Mouse (Mus musculus) neural tube, embryonic 14.5 days (tissue): ENCODE data around the gene Zbtb38. TPM values are rescaled to one million over a fixed set of nuclear protein-coding genes. Genes with fewer than 3 reads are reported as not detected.

Source experiments
- ATAC-seq: fragments of 200-750 bp; cut with Nextera tagmentation; 2 replicates; pipeline ENCODE4 v1.8.0; 2017; ENCODE audit warnings: low read depth, mild to moderate bottlenecking, moderate TSS enrichment, moderate library complexity
- H3K27ac ChIP-seq: fragments of 300-500 bp; sonication (generic); 2 replicates; pipeline ENCODE4 v1.5.1; 2014; ENCODE audit warnings: low read depth, mild to moderate bottlenecking, control low read depth, low read length, moderate library complexity, mixed read lengths
- H3K27me3 ChIP-seq: fragments of 300-500 bp; sonication (generic); 2 replicates; pipeline ENCODE4 v1.6.1; 2014; ENCODE audit warnings: low read length; ENCODE audit not compliant: control insufficient read depth, insufficient read depth
- H3K36me3 ChIP-seq: fragments of 300-500 bp; sonication (generic); 2 replicates; pipeline ENCODE4 v1.6.1; 2014; ENCODE audit warnings: low read length, mixed read lengths; ENCODE audit not compliant: control insufficient read depth, insufficient read depth
- H3K4me1 ChIP-seq: fragments of 300-500 bp; sonication (generic); 2 replicates; pipeline ENCODE4 v1.6.1; 2014; ENCODE audit warnings: low read length; ENCODE audit not compliant: control insufficient read depth, insufficient read depth
- H3K4me2 ChIP-seq: fragments of 300-500 bp; sonication (generic); 2 replicates; pipeline ENCODE4 v1.6.1; 2014; ENCODE audit warnings: mild to moderate bottlenecking, low read depth, low read length, control low read depth
- H3K4me3 ChIP-seq: fragments of 300-500 bp; sonication (generic); 2 replicates; pipeline ENCODE4 v1.5.1; 2014; ENCODE audit warnings: low read depth, low read length, control low read depth, mixed read lengths
- H3K9ac ChIP-seq: fragments of 300-500 bp; sonication (generic); replicated peaks from 2 replicates; pipeline ENCODE4 v1.6.1; 2014; ENCODE audit warnings: low read depth, mild to moderate bottlenecking, control low read depth, low read length, mixed read lengths
- H3K9me3 ChIP-seq: fragments of 300-500 bp; sonication (generic); 2 replicates; pipeline ENCODE4 v1.6.1; 2016; ENCODE audit warnings: low read length; ENCODE audit not compliant: control insufficient read depth
- WGBS: fragments of 180-500 bp; shearing (Covaris S2); extraction: QIAGEN DNeasy Blood & Tissue Kit; methylation state at CpG from one replicate; pipeline ENCODE4 v1.1.7; 2014; 5-methylcytosine and 5-hydroxymethylcytosine counted together
- polyA plus RNA-seq: library from polyadenylated mRNA; unstranded; fragments of >200 nt; fragmentation: Nextera tagmentation; extraction: Ambion mirVana; gene quantifications from 2 replicates; pipeline ENCODE4 v1.2.1, GENCODE M21; 2014

Zbtb38 gene
- polyA plus RNA-seq, 1 experiment from 2014 or later = 71.2 TPM

DNA sequence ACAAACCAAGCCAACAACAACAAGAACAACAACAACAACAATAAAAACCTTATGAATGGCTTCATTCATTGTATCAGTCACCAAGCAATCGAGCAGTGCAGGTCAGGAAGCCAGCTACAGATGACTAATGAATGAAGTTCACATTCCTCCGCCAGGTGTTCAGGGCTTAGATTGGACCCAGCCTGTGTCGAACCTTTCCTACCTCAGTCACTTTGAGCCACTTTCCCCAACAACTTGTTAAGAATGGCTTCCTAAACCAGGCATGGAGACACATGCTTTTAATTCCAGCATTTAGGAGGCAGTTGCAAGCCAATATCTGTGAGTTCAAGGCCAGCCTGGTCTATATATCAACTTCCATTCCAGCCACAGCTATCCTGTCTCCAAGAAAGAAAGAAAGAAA lies 116.7 kb downstream of the Zbtb38 start:
- WGBS = 69% methylated on average over 3 of the region's 3 CpGs
- Histone ChIP-seq H3K4me2 (no peak overlapping the region), H3K4me1 (no peaks in the 10 kb centered on the region), H3K9me3 (no peaks in the 10 kb centered on the region), H3K4me3 (no peak overlapping the region), H3K27ac (no peak overlapping the region), H3K27me3 (no peaks in the 10 kb centered on the region), H3K9ac (no peak overlapping the region), H3K36me3 (no peaks in the 10 kb centered on the region)
- ATAC-seq = no peak

DNA sequence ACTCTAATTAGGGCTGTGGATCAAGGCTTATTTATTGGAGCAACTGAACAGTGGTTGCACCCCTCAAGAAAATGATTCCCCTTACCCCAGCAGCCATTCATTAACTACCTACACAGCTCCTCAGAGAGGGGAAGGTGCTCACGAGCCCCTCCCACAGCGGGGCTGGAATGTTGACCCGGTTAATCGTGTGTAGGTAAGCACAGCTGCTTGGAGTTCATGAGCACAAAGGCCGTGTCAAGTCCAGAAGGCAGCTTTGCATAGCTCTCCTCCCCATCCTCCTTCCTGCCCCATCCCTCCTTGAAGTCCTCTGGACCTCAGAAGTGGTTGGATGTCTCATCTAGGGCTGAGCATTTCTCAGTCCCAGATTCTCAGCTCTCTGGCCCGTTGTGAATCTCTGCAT lies 117.5 kb downstream of the Zbtb38 start:
- no peaks in the 10 kb centered on the region for H3K9me3 ChIP-seq
- 78% methylated on average over 6 of the region's 6 CpGs for WGBS
- H3K4me1 ChIP-seq = no peaks in the 10 kb centered on the region
- H3K27ac ChIP-seq = no peak overlapping the region
- H3K9ac ChIP-seq = no peak overlapping the region
- no peak for ATAC-seq
- no peaks in the 10 kb centered on the region for H3K27me3 ChIP-seq
- H3K4me2 ChIP-seq = no peak overlapping the region
- H3K36me3 ChIP-seq = no peaks in the 10 kb centered on the region
- H3K4me3 ChIP-seq = no peak overlapping the region

DNA sequence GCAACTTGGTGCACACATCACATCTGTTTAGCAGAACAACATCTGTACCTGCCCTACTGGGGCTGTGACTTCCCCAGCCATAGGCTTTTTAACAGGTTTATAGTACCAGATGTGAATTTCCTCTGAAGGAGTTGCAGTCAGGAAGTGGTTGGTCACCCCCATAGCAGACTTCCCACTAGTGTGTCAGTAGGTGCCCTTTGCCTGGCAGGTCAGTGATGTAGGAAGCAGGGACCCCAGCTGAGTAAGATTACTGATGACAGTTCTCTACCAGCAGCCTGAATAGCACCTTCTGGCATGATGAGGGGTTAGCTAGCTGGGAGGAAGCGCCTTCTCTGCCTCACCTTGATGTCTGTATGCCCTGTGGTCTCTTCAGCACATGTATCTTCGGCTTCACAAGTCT lies 118.9 kb downstream of the Zbtb38 start:
- no peak overlapping the region for H3K4me2 ChIP-seq
- no peak overlapping the region for H3K27ac ChIP-seq
- no peak for ATAC-seq
- H3K27me3 ChIP-seq = no peaks in the 10 kb centered on the region
- H3K9me3 ChIP-seq = no peaks in the 10 kb centered on the region
- no peak overlapping the region for H3K9ac ChIP-seq
- H3K36me3 ChIP-seq = no peaks in the 10 kb centered on the region
- no peak overlapping the region for H3K4me3 ChIP-seq
- whole genome bisulfite sequencing = 93% methylated on average over 2 of the region's 2 CpGs
- H3K4me1 ChIP-seq = no peaks in the 10 kb centered on the region

Other genes with a start within 250 kb of the Zbtb38 start
- not detected in 2 replicates for gene Gm28729, start 227.6 kb downstream of the Zbtb38 start, polyA plus RNA-seq
- 22.4 and 24.0 TPM in 2 replicates for gene Rasa2, start 121.2 kb downstream of the Zbtb38 start, polyA plus RNA-seq
- gene Pxylp1, start 139.8 kb upstream of the Zbtb38 start, polyA plus RNA-seq = 29.5 and 30.3 TPM in 2 replicates